Mouse (Mus musculus) heart, adult 2 months (tissue): ENCODE results near the gene Gpr68.

ENCODE experiments used
- CTCF ChIP-seq: fragments of 200-600 bp; IDR thresholded peaks from 2 replicates; pipeline ENCODE4 v1.8.1; 2022; ENCODE audit warnings: antibody characterized with exemption, mild to moderate bottlenecking, moderate library complexity
- EP300 ChIP-seq: fragments of 200-500 bp; IDR thresholded peaks from 2 replicates; pipeline ENCODE4 v1.6.1; 2011; ENCODE audit warnings: low read depth, low read length, control low read depth; ENCODE audit not compliant: insufficient read depth
- POLR2A ChIP-seq: fragments of 200-500 bp; IDR thresholded peaks from 2 replicates; pipeline ENCODE4 v1.6.1; 2011; ENCODE audit warnings: mild to moderate bottlenecking, low read depth, low read length, control low read depth; ENCODE audit not compliant: insufficient read depth

DNA sequence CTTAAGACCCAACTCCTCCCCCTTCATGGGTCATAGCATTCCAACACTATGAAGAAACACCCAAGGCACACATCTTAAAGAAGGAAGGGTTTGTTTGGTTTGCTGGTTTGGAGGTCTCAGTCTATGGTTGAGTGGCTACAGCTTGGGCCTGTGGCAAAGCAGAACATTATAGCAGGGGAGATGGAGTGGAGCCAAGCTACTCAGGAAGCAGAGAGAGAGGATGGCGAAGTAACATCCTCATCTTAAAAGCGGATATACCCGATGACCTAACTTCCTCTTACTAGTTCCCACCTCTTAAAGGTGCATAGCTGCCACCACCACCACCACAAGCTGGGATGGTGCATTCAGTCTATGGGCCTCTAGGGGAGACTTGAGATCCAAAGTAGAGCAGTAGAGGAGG, 70.8 kb downstream of the Gpr68 start:
- TF ChIP-seq POLR2A (no peak), CTCF (no peak), EP300 (no peak)
